Mouse (Mus musculus): ENCODE results near the gene Mafb.

Mafb gene

GRCm38 (mm10) chr2:160364128-160364650 is 2.7 kb downstream of the Mafb start:
- peak; percentile 41 for DNase-seq (ENCODE audit: extremely low spot score)

- peak; percentile 31 for DNase-seq (ENCODE audit: extremely low spot score)
These were observed 3.7 kb downstream of the Mafb start for GRCm38 (mm10) chr2:160363201-160363600.

- peak; percentile 33 for DNase-seq (ENCODE audit: extremely low spot score)
These were observed 5.3 kb downstream of the Mafb start for GRCm38 (mm10) chr2:160361442-160362121.

- DNase-seq (ENCODE audit: extremely low spot score): peak; percentile 32
These were observed 6.5 kb downstream of the Mafb start for GRCm38 (mm10) chr2:160360234-160360874.

GRCm38 (mm10) chr2:160358896-160359295 is 8.0 kb downstream of the Mafb start:
- no peak for DNase-seq (ENCODE audit: extremely low spot score)

GRCm38 (mm10) chr2:160357442-160357841 is 9.4 kb downstream of the Mafb start:
- DNase-seq (ENCODE audit: extremely low spot score): no peak

- peak; percentile 35 for DNase-seq (ENCODE audit: extremely low spot score)
These were observed 10.7 kb downstream of the Mafb start for GRCm38 (mm10) chr2:160356132-160356531.

- no peak for DNase-seq (ENCODE audit: extremely low spot score)
These were observed 12.5 kb downstream of the Mafb start for GRCm38 (mm10) chr2:160354319-160354718.

- no peak for DNase-seq (ENCODE audit: extremely low spot score)
These were observed 13.3 kb downstream of the Mafb start for GRCm38 (mm10) chr2:160353581-160353980.

GRCm38 (mm10) chr2:160351038-160351574 is 15.8 kb downstream of the Mafb start:
- peak; percentile 14 for DNase-seq (ENCODE audit: extremely low spot score)

- no peak for DNase-seq (ENCODE audit: extremely low spot score)
These were observed 17.3 kb downstream of the Mafb start for GRCm38 (mm10) chr2:160349578-160349977.

GRCm38 (mm10) chr2:160348796-160349195 is 18.1 kb downstream of the Mafb start:
- DNase-seq (ENCODE audit: extremely low spot score): peak; percentile 57

GRCm38 (mm10) chr2:160348072-160348604 is 18.7 kb downstream of the Mafb start:
- peak; percentile 48 for DNase-seq (ENCODE audit: extremely low spot score)

- no peak for DNase-seq (ENCODE audit: extremely low spot score)
These were observed 21.2 kb downstream of the Mafb start for GRCm38 (mm10) chr2:160345644-160346043.

GRCm38 (mm10) chr2:160340121-160340520 is 26.7 kb downstream of the Mafb start:
- no peak for DNase-seq (ENCODE audit: extremely low spot score)

- no peak for DNase-seq (ENCODE audit: extremely low spot score)
These were observed 27.3 kb downstream of the Mafb start for GRCm38 (mm10) chr2:160339595-160339994.

GRCm38 (mm10) chr2:160336053-160336452 is 30.8 kb downstream of the Mafb start:
- DNase-seq (ENCODE audit: extremely low spot score): no peak

- no peak for DNase-seq (ENCODE audit: extremely low spot score)
These were observed 31.8 kb downstream of the Mafb start for GRCm38 (mm10) chr2:160335043-160335442.

GRCm38 (mm10) chr2:160334111-160334661 is 32.7 kb downstream of the Mafb start, which contains the start of gene Gm826:
Gm826 (minus strand) TSS chr2:160334162.
- no peak for DNase-seq (ENCODE audit: extremely low spot score)

- no peak for DNase-seq (ENCODE audit: extremely low spot score)
These were observed 34.1 kb downstream of the Mafb start for GRCm38 (mm10) chr2:160332516-160333325.

- DNase-seq (ENCODE audit: extremely low spot score): no peak
These were observed 38.0 kb downstream of the Mafb start for GRCm38 (mm10) chr2:160328886-160329285.

All from embryo, embryonic 9.5 days (tissue).